Mouse (Mus musculus) lung, postnatal 36 days (tissue): ENCODE results near the gene Dscam.

Source experiments
- DNase-seq: peaks from one replicate; pipeline ENCODE4 v3.0.0; 2022; ENCODE audit warnings: mixed read lengths

Dscam gene

GRCm38 (mm10) chr16:97170513-97171081 lies at the start of gene Dscam:
Dscam (minus strand) TSS chr16:97170752.
- no peak for DNase-seq

- DNase-seq = no peak
Measured at GRCm38 (mm10) chr16:97219381-97219780, 48.8 kb upstream of the Dscam start.

GRCm38 (mm10) chr16:97209997-97210396 lies 39.4 kb upstream of the Dscam start:
- DNase-seq = no peak

GRCm38 (mm10) chr16:97208276-97208675 lies 37.7 kb upstream of the Dscam start:
- no peak for DNase-seq

GRCm38 (mm10) chr16:97204090-97204489 lies 33.5 kb upstream of the Dscam start:
- DNase-seq = no peak

- DNase-seq = no peak
Measured at GRCm38 (mm10) chr16:97203554-97203953, 33.0 kb upstream of the Dscam start.

- DNase-seq = no peak
Measured at GRCm38 (mm10) chr16:97194630-97195029, 24.1 kb upstream of the Dscam start.

- DNase-seq = no peak
Measured at GRCm38 (mm10) chr16:97194179-97194578, 23.6 kb upstream of the Dscam start.

- DNase-seq = no peak
Measured at GRCm38 (mm10) chr16:97192296-97192695, 21.7 kb upstream of the Dscam start.

- no peak for DNase-seq
Measured at GRCm38 (mm10) chr16:97190604-97191003, 20.1 kb upstream of the Dscam start.

- DNase-seq = no peak
Measured at GRCm38 (mm10) chr16:97171500-97171899, 948 bp upstream of the Dscam start.

GRCm38 (mm10) chr16:97169901-97170512 lies 545 bp downstream of the Dscam start:
- DNase-seq = no peak

- DNase-seq = no peak
Measured at GRCm38 (mm10) chr16:97168614-97169013, 1.9 kb downstream of the Dscam start.

- no peak for DNase-seq
Measured at GRCm38 (mm10) chr16:97168030-97168429, 2.5 kb downstream of the Dscam start.

GRCm38 (mm10) chr16:97166166-97166565 lies 4.4 kb downstream of the Dscam start:
- DNase-seq = no peak

- DNase-seq = peak; percentile 41
Measured at GRCm38 (mm10) chr16:97165444-97166121, 5.0 kb downstream of the Dscam start.

- no peak for DNase-seq
Measured at GRCm38 (mm10) chr16:97158279-97158678, 12.3 kb downstream of the Dscam start.

- DNase-seq = no peak
Measured at GRCm38 (mm10) chr16:97144544-97145194, 25.9 kb downstream of the Dscam start.

GRCm38 (mm10) chr16:97141943-97142342 lies 28.6 kb downstream of the Dscam start:
- DNase-seq = no peak

GRCm38 (mm10) chr16:97135003-97135827 lies 35.3 kb downstream of the Dscam start:
- DNase-seq = no peak

GRCm38 (mm10) chr16:97127296-97127695 lies 43.3 kb downstream of the Dscam start:
- no peak for DNase-seq

GRCm38 (mm10) chr16:97110028-97110427 lies 60.5 kb downstream of the Dscam start:
- no peak for DNase-seq

GRCm38 (mm10) chr16:97105266-97105665 lies 65.3 kb downstream of the Dscam start:
- no peak for DNase-seq
